In genomic region chr5:143022956-143023355, GRCm38 (mm10) we compare ENCODE assay signal across 26 mouse cellular contexts.
"Had no signal": no experiment of that assay in that cellular context is flagged by ENCODE, and none has a peak within 500 bp of the region (broad histone marks: within the 10 kb centered on the region; RNA-seq: fewer than 3 reads in every experiment).

No protein-coding gene starts in this region.

- H3K9ac ChIP-seq: heart, embryonic 13.5 days; heart, embryonic 15.5 days; hindbrain, embryonic 12.5 days; hindbrain, embryonic 14.5 days; intestine, embryonic 15.5 days; limb, embryonic 12.5 days; liver, embryonic 12.5 days; liver, embryonic 15.5 days; liver, postnatal 0 days had no signal

- H3K9me3 ChIP-seq: heart, embryonic 13.5 days; heart, embryonic 15.5 days; hindbrain, embryonic 10.5 days; hindbrain, embryonic 12.5 days; intestine, embryonic 15.5 days; limb, embryonic 10.5 days; limb, embryonic 12.5 days; liver, embryonic 12.5 days; liver, embryonic 15.5 days had no signal

- ATAC-seq: hindbrain, embryonic 16.5 days; inflammation-experienced regulatory T-cells, adult 6 months; intestine, embryonic 15.5 days; intestine, postnatal 0 days; liver, postnatal 0 days had no signal

- DNase-seq: gastrocnemius, postnatal 25 days; heart, adult 18-20 months; heart, postnatal 4 days; kidney, adult 18-20 months; kidney, adult 8-10 months; kidney, postnatal 10 days; kidney, postnatal 25 days; kidney, postnatal 4 days; liver; liver, postnatal 0 days had no signal

- H3K27me3 ChIP-seq: heart, embryonic 13.5 days; heart, embryonic 15.5 days; hindbrain, embryonic 12.5 days; intestine, embryonic 15.5 days; limb, embryonic 12.5 days; liver, embryonic 12.5 days; liver, embryonic 15.5 days had no signal

- H3K4me3 ChIP-seq: heart, embryonic 13.5 days; heart, embryonic 15.5 days; hindbrain, embryonic 10.5 days; hindbrain, embryonic 12.5 days; intestine, embryonic 15.5 days; layer of hippocampus, adult 2 months; left cerebral cortex, adult 2 months; limb, embryonic 10.5 days; limb, embryonic 12.5 days; liver, embryonic 12.5 days; liver, embryonic 15.5 days had no signal

- H3K27ac ChIP-seq: heart, embryonic 15.5 days; hindbrain, embryonic 10.5 days; hindbrain, embryonic 12.5 days; hindbrain, embryonic 14.5 days; intestine, embryonic 15.5 days; layer of hippocampus, adult 2 months; left cerebral cortex, adult 2 months; limb, embryonic 10.5 days; limb, embryonic 12.5 days; liver, embryonic 15.5 days had no signal

- H3K4me1 ChIP-seq: hindbrain, embryonic 10.5 days; hindbrain, embryonic 12.5 days; intestine, embryonic 15.5 days; limb, embryonic 10.5 days; limb, embryonic 12.5 days had no signal

- H3K4me2 ChIP-seq: heart, embryonic 11.5 days; heart, embryonic 13.5 days; heart, embryonic 15.5 days; hindbrain, embryonic 12.5 days; hindbrain, embryonic 14.5 days; intestine, embryonic 15.5 days; limb, embryonic 12.5 days; liver, embryonic 12.5 days; liver, embryonic 15.5 days had no signal
